Mouse (Mus musculus) liver, adult 10 weeks (tissue): Measurements from ENCODE around the gene Olfr458. TPM values are rescaled to one million over a fixed set of nuclear protein-coding genes. Genes with fewer than 3 reads are reported as not detected.

Source experiments
- polyA plus RNA-seq: library from polyadenylated mRNA; stranded (reverse); fragments of 350-450 nt; fragmentation: Illumina TruSeq; extraction: RNeasy Lipid Tissue Mini Kit (QIAGEN cat#74804); gene quantifications from one replicate; pipeline ENCODE4 v1.2.3, GENCODE M21; 2014; ENCODE audit warnings: low read depth, low replicate concordance

The Olfr458 gene
- not detected for polyA plus RNA-seq

GRCm38 (mm10) chr6:42465096-42465495 is at the start of gene Olfr458:
Gene Olfr458, minus strand, starts transcription at chr6:42465196.

GRCm38 (mm10) chr6:42487114-42487513 is 22.1 kb upstream of the Olfr458 start, which contains the start of gene Olfr456:
Gene Olfr456, minus strand, starts transcription at chr6:42487214.

DNA sequence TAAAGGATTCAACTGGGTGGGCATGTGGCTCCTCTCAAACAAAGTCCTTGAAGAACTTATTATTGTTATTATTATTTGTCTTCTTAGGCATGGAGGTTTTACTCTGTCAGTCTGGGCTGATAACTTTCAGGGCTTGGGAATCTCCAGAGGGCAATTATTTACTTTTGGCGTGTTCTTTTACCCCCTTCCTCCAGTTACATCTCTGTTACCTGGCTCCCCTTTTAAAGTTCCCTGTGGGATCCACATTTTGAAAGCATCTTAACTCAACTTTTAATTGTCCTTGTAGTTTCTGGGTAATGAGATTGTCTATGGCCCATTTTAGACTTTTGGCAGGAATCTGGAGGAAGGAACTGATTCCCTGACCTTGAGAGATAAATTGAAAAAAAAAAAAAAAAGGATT is 11.2 kb upstream of the Olfr458 start, which contains the start of gene Olfr457:
Gene Olfr457 (minus strand): TSS at position 101 of the 400 bp plus-strand sequence.

GRCm38 (mm10) chr6:42434446-42434845 is 30.6 kb downstream of the Olfr458 start, which contains the start of gene Tas2r126:
Gene Tas2r126, plus strand, starts transcription at chr6:42434535.

Other genes starting within 250 kb of the Olfr458 start
- gene Tas2r144, start 249.9 kb downstream of the Olfr458 start, polyA plus RNA-seq: not detected
- 200 TPM for gene Gstk1, start 219.3 kb downstream of the Olfr458 start, polyA plus RNA-seq
- 0.58 TPM for gene Tmem139, start 203.2 kb downstream of the Olfr458 start, polyA plus RNA-seq
- 5.0 TPM for gene Casp2, start 200.2 kb downstream of the Olfr458 start, polyA plus RNA-seq
- gene Clcn1, start 178.5 kb downstream of the Olfr458 start, polyA plus RNA-seq: not detected
- not detected for gene Fam131b, start 140.6 kb downstream of the Olfr458 start, polyA plus RNA-seq
- gene Zyx, start 115.6 kb downstream of the Olfr458 start, polyA plus RNA-seq: 3.2 TPM
- gene Epha1, start 91.9 kb downstream of the Olfr458 start, polyA plus RNA-seq: 4.6 TPM
- not detected for gene Tas2r143, start 65.0 kb downstream of the Olfr458 start, polyA plus RNA-seq
- gene Tas2r135, start 59.8 kb downstream of the Olfr458 start, polyA plus RNA-seq: not detected
- gene Tas2r126, start 30.7 kb downstream of the Olfr458 start, polyA plus RNA-seq: not detected
- gene Olfr457, start 11.1 kb upstream of the Olfr458 start, polyA plus RNA-seq: not detected
- gene Olfr456, start 22.0 kb upstream of the Olfr458 start, polyA plus RNA-seq: not detected
- not detected for gene Olfr455, start 82.4 kb upstream of the Olfr458 start, polyA plus RNA-seq
- gene Tcaf3, start 132.5 kb upstream of the Olfr458 start, polyA plus RNA-seq: not detected
- 0.58 TPM for gene Tcaf2, start 180.1 kb upstream of the Olfr458 start, polyA plus RNA-seq
- gene Tcaf1, start 244.9 kb upstream of the Olfr458 start, polyA plus RNA-seq: 2.4 TPM